Mouse (Mus musculus) ES-Bruce4 (cell line): ENCODE data around the gene Gm28053. TPM values are rescaled to one million over a fixed set of nuclear protein-coding genes. Genes with fewer than 3 reads are reported as not detected.

Source experiments
- H3K27ac ChIP-seq: 2 replicates; pipeline ENCODE4 v1.5.1; 2012; ENCODE audit warnings: low read length, inconsistent platforms; ENCODE audit not compliant: insufficient read depth
- H3K27me3 ChIP-seq: 2 replicates; pipeline ENCODE4 v1.6.1; 2012; ENCODE audit warnings: mild to moderate bottlenecking, low read length, inconsistent platforms; ENCODE audit not compliant: control insufficient read depth, poor library complexity, insufficient read depth, severe bottlenecking
- H3K36me3 ChIP-seq: 2 replicates; pipeline ENCODE4 v1.6.1; 2012; ENCODE audit warnings: inconsistent platforms, mild to moderate bottlenecking, low read length, moderate library complexity; ENCODE audit not compliant: control insufficient read depth, poor library complexity, insufficient read depth, severe bottlenecking
- H3K4me1 ChIP-seq: one replicate; pipeline ENCODE4 v1.8.1; 2011; ENCODE audit warnings: low read length; ENCODE audit not compliant: control insufficient read depth, insufficient read depth
- H3K4me3 ChIP-seq: 2 replicates; pipeline ENCODE4 v1.5.1; 2011; ENCODE audit warnings: low read depth, mild to moderate bottlenecking, low read length
- H3K9ac ChIP-seq: 2 replicates; pipeline ENCODE4 v1.6.1; 2012; ENCODE audit warnings: low read depth, mild to moderate bottlenecking, inconsistent platforms; ENCODE audit not compliant: poor library complexity, severe bottlenecking
- H3K9me3 ChIP-seq: replicated peaks from 2 replicates; pipeline ENCODE4 v1.6.1; 2012; ENCODE audit warnings: mild to moderate bottlenecking, low read length, inconsistent platforms; ENCODE audit not compliant: control insufficient read depth, poor library complexity, insufficient read depth, severe bottlenecking
- CTCF ChIP-seq: IDR thresholded peaks from one replicate; pipeline ENCODE4 v1.8.1; 2011; ENCODE audit warnings: low read depth, low read length
- EP300 ChIP-seq: IDR thresholded peaks from 2 replicates; pipeline ENCODE4 v1.6.1; 2011; ENCODE audit warnings: low read depth, low read length; ENCODE audit not compliant: insufficient read depth
- POLR2A ChIP-seq: IDR thresholded peaks from one replicate; pipeline ENCODE4 v1.8.1; 2011; ENCODE audit warnings: low read length; ENCODE audit not compliant: insufficient read depth
- polyA plus RNA-seq: library from polyadenylated mRNA; stranded (reverse); fragments of >200 nt; gene quantifications from 2 replicates; pipeline ENCODE4 v1.2.4, GENCODE M21; 2011; ENCODE audit warnings: low read depth; ENCODE audit not compliant: missing spikeins, insufficient read depth, insufficient read length

Gm28053 gene
- polyA plus RNA-seq, 1 experiment: not detected

DNA sequence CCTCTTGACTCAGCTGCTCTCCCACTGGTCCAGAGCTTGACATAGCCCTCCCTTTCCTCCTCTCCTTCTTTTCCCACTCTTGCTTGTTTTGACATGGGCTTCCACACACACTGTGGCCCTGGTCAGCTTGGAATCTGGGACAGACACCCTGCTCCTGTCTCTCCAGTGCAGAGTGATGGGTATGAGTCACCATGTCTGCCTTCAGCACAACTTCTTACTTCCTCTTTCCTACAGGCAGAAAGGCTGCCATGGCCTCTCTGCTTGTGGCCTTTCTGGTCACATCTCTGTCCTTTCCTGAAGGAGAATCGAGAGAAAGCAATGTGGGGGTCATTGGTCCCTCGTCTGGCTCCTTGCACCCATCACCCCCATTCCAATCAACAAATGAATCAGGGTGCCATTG is 31.3 kb upstream of the Gm28053 start:
- no peak overlapping the region for H3K9ac ChIP-seq
- no peak overlapping the region for H3K4me3 ChIP-seq
- H3K27ac ChIP-seq: no peak overlapping the region
- H3K27me3 ChIP-seq: no peaks in the 10 kb centered on the region; the same call in 1 of the 2 replicates
- TF ChIP-seq CTCF (no peak), EP300 (no peak)
- no peaks in the 10 kb centered on the region for H3K4me1 ChIP-seq
- H3K9me3 ChIP-seq: no peaks in the 10 kb centered on the region
- no peaks in the 10 kb centered on the region for H3K36me3 ChIP-seq

DNA sequence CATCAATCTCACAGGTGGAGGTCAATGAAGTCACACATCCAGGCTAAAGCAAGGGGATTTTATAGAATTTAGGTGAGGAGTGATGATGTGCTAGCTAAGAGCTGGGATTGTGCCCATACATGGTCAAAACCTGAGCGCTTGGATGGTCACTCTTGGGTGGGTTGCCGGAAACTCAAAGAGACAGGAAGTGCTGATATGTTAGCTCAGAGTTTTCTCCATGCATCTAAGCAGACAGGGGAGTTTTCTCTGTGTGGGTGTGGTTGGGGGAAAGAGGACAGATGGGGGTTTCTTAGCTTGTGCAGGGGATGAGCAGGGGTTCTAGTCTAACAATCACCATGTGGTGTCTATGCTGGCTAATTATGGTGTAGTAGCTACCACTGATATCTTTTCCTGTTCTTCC is 29.1 kb upstream of the Gm28053 start:
- Histone ChIP-seq H3K4me3 (no peak overlapping the region), H3K9me3 (no peaks in the 10 kb centered on the region), H3K9ac (no peak overlapping the region), H3K27me3 (no peaks in the 10 kb centered on the region; the same call in 1 of the 2 replicates), H3K27ac (no peak overlapping the region), H3K4me1 (no peaks in the 10 kb centered on the region), H3K36me3 (no peaks in the 10 kb centered on the region)
- no peak for TF ChIP-seq POLR2A
- no peak for TF ChIP-seq EP300
- TF ChIP-seq CTCF: no peak

DNA sequence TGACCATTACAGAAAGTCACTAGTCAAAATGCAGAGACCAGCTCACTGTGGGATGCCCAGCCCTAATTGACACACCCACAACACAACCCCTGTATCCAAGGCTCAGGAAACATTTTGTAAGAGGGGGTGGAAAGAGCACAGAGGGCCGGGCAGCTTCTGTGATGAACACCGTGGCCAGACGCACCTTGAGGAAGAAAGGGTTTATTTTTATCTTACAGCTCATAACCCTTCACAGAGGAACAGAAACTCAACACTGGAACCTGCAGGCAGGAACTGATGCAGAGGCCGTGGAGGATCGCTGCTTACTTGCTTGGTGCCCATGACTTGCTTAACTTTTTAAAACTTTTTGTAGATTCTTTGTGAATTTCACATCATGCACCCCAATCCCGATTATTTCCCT is 25.4 kb upstream of the Gm28053 start:
- H3K4me3 ChIP-seq: no peak overlapping the region
- no peaks in the 10 kb centered on the region for H3K36me3 ChIP-seq
- no peaks in the 10 kb centered on the region for H3K9me3 ChIP-seq
- H3K4me1 ChIP-seq: no peaks in the 10 kb centered on the region
- no peak overlapping the region for H3K27ac ChIP-seq
- TF ChIP-seq POLR2A (no peak), CTCF (no peak), EP300 (no peak)
- no peaks in the 10 kb centered on the region; the same call in 1 of the 2 replicates for H3K27me3 ChIP-seq
- H3K9ac ChIP-seq: no peak overlapping the region

DNA sequence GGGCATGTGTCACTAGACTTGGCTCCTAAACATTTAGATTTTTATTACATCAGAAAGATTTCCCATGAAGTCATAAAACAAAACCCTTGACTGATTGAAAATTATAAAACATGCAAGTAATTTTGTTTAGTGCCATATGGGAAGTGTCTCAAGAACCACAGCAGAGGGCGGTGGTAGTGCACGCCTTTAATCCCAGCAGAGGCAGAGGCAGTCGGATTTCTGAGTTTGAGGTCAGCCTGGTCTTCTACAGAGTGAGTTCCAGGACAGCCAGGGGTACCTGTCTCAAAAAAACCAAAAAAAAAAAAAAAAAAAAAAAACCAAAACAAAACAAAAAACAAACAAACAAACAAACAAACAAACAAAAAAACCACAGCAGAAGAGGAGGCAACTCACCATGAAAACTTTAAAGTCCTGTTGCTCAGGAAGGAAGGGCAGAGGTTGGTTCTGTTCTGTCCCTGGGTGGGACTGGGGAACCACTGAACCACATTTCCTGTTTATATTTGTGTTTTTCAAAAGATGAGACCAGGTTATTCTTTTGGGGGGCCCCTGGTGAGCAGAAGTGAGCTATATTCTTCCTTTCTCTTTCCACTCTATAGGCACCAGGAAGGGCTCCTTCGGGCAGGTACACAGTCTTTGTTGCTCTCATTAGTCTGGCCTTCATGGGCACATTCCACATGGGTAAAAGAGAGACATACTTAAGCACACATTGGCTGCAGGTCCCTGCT is 21.4 kb upstream of the Gm28053 start:
- Histone ChIP-seq H3K4me3 (no peak overlapping the region), H3K4me1 (no peaks in the 10 kb centered on the region), H3K9me3 (no peaks in the 10 kb centered on the region), H3K36me3 (no peaks in the 10 kb centered on the region), H3K27ac (no peak overlapping the region), H3K9ac (no peak overlapping the region), H3K27me3 (no peaks in the 10 kb centered on the region)
- TF ChIP-seq POLR2A: no peak

DNA sequence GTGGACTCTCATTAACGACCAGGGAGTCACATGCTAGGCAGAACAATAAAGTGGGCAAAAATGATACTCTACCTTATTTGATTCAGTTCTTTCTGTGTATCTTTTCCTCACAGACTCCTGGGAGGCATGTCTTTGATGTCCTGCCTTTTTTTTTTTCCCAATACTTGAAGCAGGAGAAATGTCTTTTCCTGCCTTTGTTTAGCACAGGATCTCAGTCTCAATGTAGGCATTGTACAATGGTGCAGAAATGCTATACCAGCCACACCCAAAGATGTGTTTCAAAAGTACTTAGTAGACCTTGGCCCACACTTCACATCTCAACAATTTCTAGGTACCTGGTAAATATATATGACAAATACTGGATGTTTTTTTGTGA is 20.9 kb upstream of the Gm28053 start:
- Histone ChIP-seq H3K27me3 (no peaks in the 10 kb centered on the region), H3K9ac (no peak overlapping the region), H3K9me3 (no peaks in the 10 kb centered on the region), H3K4me1 (no peaks in the 10 kb centered on the region), H3K4me3 (no peak overlapping the region), H3K36me3 (no peaks in the 10 kb centered on the region), H3K27ac (no peak overlapping the region)
- TF ChIP-seq EP300: no peak
- no peak for TF ChIP-seq POLR2A
- TF ChIP-seq CTCF: no peak

DNA sequence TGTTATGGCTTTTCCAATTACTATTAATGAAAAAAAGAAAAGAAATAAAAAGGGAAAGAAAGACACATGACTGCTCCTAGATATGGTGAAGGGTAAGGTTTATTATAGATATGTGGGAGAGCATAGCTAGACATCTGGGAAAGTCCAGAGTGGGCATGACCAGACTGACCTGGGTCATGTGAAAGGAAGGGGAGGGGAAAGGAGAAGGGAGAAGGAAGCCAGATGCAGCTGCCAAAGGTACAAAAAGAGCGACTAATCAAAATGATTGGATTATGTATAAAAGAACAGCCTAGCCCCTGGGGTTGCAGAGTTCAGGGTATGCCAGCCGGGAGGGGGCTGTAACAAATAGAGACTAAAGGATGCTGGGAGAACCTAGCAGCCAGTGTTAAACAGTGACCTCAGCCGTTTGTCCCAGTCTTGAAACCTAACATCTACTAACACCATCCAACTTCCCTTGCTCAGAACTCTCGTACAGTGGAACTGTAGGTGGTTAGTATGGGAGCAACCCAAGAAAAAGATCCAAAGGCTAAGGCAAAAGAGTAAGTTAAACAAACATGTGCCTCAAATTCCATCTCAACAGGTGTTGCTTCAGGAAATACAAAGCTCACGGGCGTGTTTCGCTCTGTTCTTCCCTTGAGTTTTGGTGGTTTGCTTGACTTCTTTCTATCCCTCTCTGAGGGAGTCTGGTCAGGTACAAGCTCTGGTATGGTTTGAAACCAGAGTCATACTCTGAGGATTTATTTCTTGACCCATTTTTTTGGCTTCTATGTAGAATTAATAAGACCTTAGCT is 20.1 kb upstream of the Gm28053 start:
- H3K9ac ChIP-seq: no peak overlapping the region
- H3K4me3 ChIP-seq: no peak overlapping the region
- H3K27me3 ChIP-seq: no peaks in the 10 kb centered on the region
- H3K27ac ChIP-seq: no peak overlapping the region
- TF ChIP-seq EP300: no peak
- TF ChIP-seq POLR2A: no peak
- no peak for TF ChIP-seq CTCF
- no peaks in the 10 kb centered on the region for H3K9me3 ChIP-seq
- no peaks in the 10 kb centered on the region for H3K36me3 ChIP-seq
- no peaks in the 10 kb centered on the region for H3K4me1 ChIP-seq
